Mouse (Mus musculus): ENCODE measurements around the gene Nploc4. TPM values are rescaled to one million over a fixed set of nuclear protein-coding genes. Genes with fewer than 3 reads are reported as not detected.

The Nploc4 gene
- polyA plus RNA-seq, 1 experiment from 2014 or later: 33.9 TPM

- Histone ChIP-seq H3K4me1 (peaks cover 25% of the 10 kb centered on the region), H3K4me2 (peak within 1 kb of the TSS; percentile 93), H3K4me3 (peak within 1 kb of the TSS; percentile 90), H3K9ac (peak within 1 kb of the TSS; percentile 94), H3K36me3 (ENCODE audit: poor library complexity, severe bottlenecking) (peaks cover 37% of the 10 kb centered on the region), H3K9me3 (replicated peaks) (no peaks in the 10 kb centered on the region), H3K27ac (peak within 1 kb of the TSS; percentile 62), H3K27me3 (no peaks in the 10 kb centered on the region)
- WGBS: 5% methylated on average over 62 of the region's 62 CpGs
- peak; percentile 94 for ATAC-seq
Measured at GRCm38 (mm10) chr11:120457772-120458751, 20.6 kb upstream of the Nploc4 start, which contains the start of the genes Oxld1 and Ccdc137. Gene Oxld1, minus strand, starts transcription at chr11:120458068. Gene Ccdc137, plus strand, starts transcription at chr11:120458115.

GRCm38 (mm10) chr11:120457370-120457769, 19.9 kb upstream of the Nploc4 start:
- ATAC-seq: peak; percentile 7; the same call in 1 of the 2 replicates
- WGBS: 31% methylated on average over 14 of the region's 14 CpGs
- Histone ChIP-seq H3K4me3 (peak overlapping the region; percentile 90), H3K27me3 (no peaks in the 10 kb centered on the region), H3K9ac (peak overlapping the region; percentile 94), H3K4me1 (peaks cover 25% of the 10 kb centered on the region), H3K36me3 (ENCODE audit: poor library complexity, severe bottlenecking) (peaks cover 30% of the 10 kb centered on the region), H3K27ac (peak overlapping the region; percentile 62; the same call in 1 of the 2 replicates), H3K4me2 (peak overlapping the region; percentile 93), H3K9me3 (replicated peaks) (no peaks in the 10 kb centered on the region)

GRCm38 (mm10) chr11:120455413-120455812, 17.9 kb upstream of the Nploc4 start:
- no peaks in the 10 kb centered on the region for H3K9me3 ChIP-seq (replicated peaks)
- no peak overlapping the region for H3K4me3 ChIP-seq
- H3K27me3 ChIP-seq: no peaks in the 10 kb centered on the region
- no peak overlapping the region for H3K4me2 ChIP-seq
- no peak for ATAC-seq
- H3K4me1 ChIP-seq: peaks cover 25% of the 10 kb centered on the region
- no peak overlapping the region for H3K27ac ChIP-seq
- no peak overlapping the region for H3K9ac ChIP-seq
- 96% methylated on average over 7 of the region's 7 CpGs for WGBS
- H3K36me3 ChIP-seq (ENCODE audit: poor library complexity, severe bottlenecking): peaks cover 11% of the 10 kb centered on the region

GRCm38 (mm10) chr11:120454965-120455364, 17.5 kb upstream of the Nploc4 start:
- Histone ChIP-seq H3K36me3 (ENCODE audit: poor library complexity, severe bottlenecking) (peaks cover 9% of the 10 kb centered on the region), H3K4me1 (peaks cover 25% of the 10 kb centered on the region), H3K27ac (no peak overlapping the region), H3K9ac (no peak overlapping the region), H3K9me3 (replicated peaks) (no peaks in the 10 kb centered on the region), H3K4me3 (no peak overlapping the region), H3K4me2 (no peak overlapping the region), H3K27me3 (no peaks in the 10 kb centered on the region)
- ATAC-seq: no peak
- WGBS: 95% methylated on average over 4 of the region's 4 CpGs

- no peak within 1 kb of the TSS for H3K4me2 ChIP-seq
- peaks cover 9% of the 10 kb centered on the region for H3K4me1 ChIP-seq
- H3K27me3 ChIP-seq: no peaks in the 10 kb centered on the region
- WGBS: 85% methylated on average over 4 of the region's 4 CpGs
- no peak within 1 kb of the TSS for H3K9ac ChIP-seq
- H3K4me3 ChIP-seq: no peak within 1 kb of the TSS
- no peaks in the 10 kb centered on the region for H3K9me3 ChIP-seq (replicated peaks)
- H3K27ac ChIP-seq: no peak within 1 kb of the TSS
- H3K36me3 ChIP-seq (ENCODE audit: poor library complexity, severe bottlenecking): no peaks in the 10 kb centered on the region
- no peak for ATAC-seq
Measured at GRCm38 (mm10) chr11:120453306-120453705, 15.8 kb upstream of the Nploc4 start, which contains the start of gene Pde6g. Gene Pde6g, minus strand, starts transcription at chr11:120453500.

GRCm38 (mm10) chr11:120452246-120452645, 14.7 kb upstream of the Nploc4 start:
- H3K36me3 ChIP-seq (ENCODE audit: poor library complexity, severe bottlenecking): no peaks in the 10 kb centered on the region

GRCm38 (mm10) chr11:120447179-120447578, 9.7 kb upstream of the Nploc4 start:
- H3K27ac ChIP-seq: no peak overlapping the region
- no peaks in the 10 kb centered on the region for H3K4me1 ChIP-seq
- no peak overlapping the region for H3K9ac ChIP-seq
- 84% methylated on average over 7 of the region's 7 CpGs for WGBS
- H3K27me3 ChIP-seq: no peaks in the 10 kb centered on the region
- no peaks in the 10 kb centered on the region for H3K9me3 ChIP-seq (replicated peaks)
- ATAC-seq: no peak
- H3K36me3 ChIP-seq (ENCODE audit: poor library complexity, severe bottlenecking): no peaks in the 10 kb centered on the region
- H3K4me3 ChIP-seq: no peak overlapping the region
- H3K4me2 ChIP-seq: no peak overlapping the region

More at GRCm38 (mm10) chr11:120452246-120452645, 14.7 kb upstream of the Nploc4 start:
- Histone ChIP-seq H3K9me3 (replicated peaks) (no peaks in the 10 kb centered on the region), H3K4me3 (no peak overlapping the region), H3K4me1 (peaks cover 6% of the 10 kb centered on the region), H3K4me2 (no peak overlapping the region), H3K9ac (no peak overlapping the region; the same call in 1 of the 2 replicates), H3K27ac (no peak overlapping the region), H3K27me3 (no peaks in the 10 kb centered on the region)
- 59% methylated on average over 3 of the region's 3 CpGs for WGBS
- no peak for ATAC-seq

- Histone ChIP-seq H3K27me3 (no peaks in the 10 kb centered on the region), H3K4me2 (no peak overlapping the region), H3K36me3 (ENCODE audit: poor library complexity, severe bottlenecking) (no peaks in the 10 kb centered on the region), H3K4me3 (no peak overlapping the region), H3K9ac (no peak overlapping the region), H3K27ac (no peak overlapping the region), H3K9me3 (replicated peaks) (no peaks in the 10 kb centered on the region), H3K4me1 (no peaks in the 10 kb centered on the region)
- 82% methylated on average over 3 of the region's 3 CpGs for WGBS
- ATAC-seq: no peak
Measured at GRCm38 (mm10) chr11:120445475-120445874, 8.0 kb upstream of the Nploc4 start.

- Histone ChIP-seq H3K9ac (no peak overlapping the region), H3K4me1 (no peaks in the 10 kb centered on the region), H3K27me3 (no peaks in the 10 kb centered on the region), H3K4me2 (no peak overlapping the region), H3K36me3 (ENCODE audit: poor library complexity, severe bottlenecking) (no peaks in the 10 kb centered on the region), H3K9me3 (replicated peaks) (no peaks in the 10 kb centered on the region), H3K4me3 (no peak overlapping the region), H3K27ac (no peak overlapping the region)
- ATAC-seq: no peak
- WGBS: 79% methylated on average over 6 of the region's 6 CpGs
Measured at GRCm38 (mm10) chr11:120444106-120444505, 6.6 kb upstream of the Nploc4 start.

GRCm38 (mm10) chr11:120442765-120443280, 5.3 kb upstream of the Nploc4 start:
- Histone ChIP-seq H3K9me3 (replicated peaks) (no peaks in the 10 kb centered on the region), H3K4me1 (no peaks in the 10 kb centered on the region)
- WGBS: 87% methylated on average over 3 of the region's 3 CpGs

GRCm38 (mm10) chr11:120442344-120442743, 4.8 kb upstream of the Nploc4 start, which contains the start of gene Tspan10:
Gene Tspan10, plus strand, starts transcription at chr11:120442644.
- Histone ChIP-seq H3K27me3 (no peaks in the 10 kb centered on the region), H3K36me3 (ENCODE audit: poor library complexity, severe bottlenecking) (no peaks in the 10 kb centered on the region), H3K27ac (no peak within 1 kb of the TSS), H3K4me1 (no peaks in the 10 kb centered on the region), H3K4me2 (no peak within 1 kb of the TSS), H3K9me3 (replicated peaks) (no peaks in the 10 kb centered on the region), H3K9ac (no peak within 1 kb of the TSS), H3K4me3 (no peak within 1 kb of the TSS)
- 91% methylated on average over 3 of the region's 3 CpGs for WGBS
- no peak for ATAC-seq

More at GRCm38 (mm10) chr11:120442765-120443280, 5.3 kb upstream of the Nploc4 start:
- H3K27ac ChIP-seq: no peak overlapping the region
- H3K4me2 ChIP-seq: no peak overlapping the region
- ATAC-seq: no peak
- H3K36me3 ChIP-seq (ENCODE audit: poor library complexity, severe bottlenecking): no peaks in the 10 kb centered on the region
- H3K27me3 ChIP-seq: no peaks in the 10 kb centered on the region
- H3K4me3 ChIP-seq: no peak overlapping the region
- no peak overlapping the region for H3K9ac ChIP-seq

GRCm38 (mm10) chr11:120437857-120438385, 413 bp upstream of the Nploc4 start:
- WGBS: 31% methylated on average over 12 of the region's 12 CpGs
- H3K9ac ChIP-seq: peak overlapping the region; percentile 98
- peak overlapping the region; percentile 98 for H3K4me3 ChIP-seq
- H3K4me1 ChIP-seq: peaks cover 13% of the 10 kb centered on the region
- no peak for ATAC-seq
- peaks cover 22% of the 10 kb centered on the region for H3K36me3 ChIP-seq (ENCODE audit: poor library complexity, severe bottlenecking)
- no peaks in the 10 kb centered on the region for H3K9me3 ChIP-seq (replicated peaks)
- H3K4me2 ChIP-seq: peak overlapping the region; percentile 91
- H3K27me3 ChIP-seq: no peaks in the 10 kb centered on the region
- no peak overlapping the region for H3K27ac ChIP-seq

All from forebrain, embryonic 13.5 days (tissue).